Mouse (Mus musculus) common myeloid progenitor, adult 5-6 weeks (primary cell): ENCODE data around the gene Gm6205. TPM values are rescaled to one million over a fixed set of nuclear protein-coding genes. Genes with fewer than 3 reads are reported as not detected.
"Not testable (repeated sequence)": the region's sequence is repeated elsewhere in the genome, so short reads cannot be mapped to it uniquely, and the experiment has no call there.

Experiments
- ATAC-seq: replicated peaks from 2 replicates; pipeline ENCODE4 v1.8.0; 2016; ENCODE audit warnings: low read depth, mild to moderate bottlenecking, moderate TSS enrichment, inconsistent platforms; ENCODE audit not compliant: poor library complexity, severe bottlenecking
- total RNA-seq: library from RNA; stranded (forward); fragments of 200-1000, 187-1606 nt; gene quantifications from 2 replicates; pipeline ENCODE4 v1.2.3, GENCODE M21; 2017

Gene Gm6205
- total RNA-seq: not detected in 2 replicates

- ATAC-seq: not testable (repeated sequence)
Measured at GRCm38 (mm10) chr5:94648082-94648481, at the start of gene Gm6205. Gm6205 (plus strand) TSS chr5:94648382.

GRCm38 (mm10) chr5:94616242-94616641 is 31.9 kb upstream of the Gm6205 start, which contains the start of gene Gm3147:
Gm3147 (minus strand) TSS chr5:94616342.
- not testable (repeated sequence) for ATAC-seq

- not testable (repeated sequence) for ATAC-seq
Measured at GRCm38 (mm10) chr5:94623679-94624078, 24.5 kb upstream of the Gm6205 start, which contains the start of gene Gm6509. Gm6509 (plus strand) TSS chr5:94623979.

Other genes starting within 250 kb of the Gm6205 start
- not detected in 2 replicates for gene Gm7682, start 202.6 kb upstream of the Gm6205 start, total RNA-seq
- not detected in 2 replicates for gene Gm3139, start 122.1 kb upstream of the Gm6205 start, total RNA-seq
- gene Gm3147, start 32.0 kb upstream of the Gm6205 start, total RNA-seq: not detected in 2 replicates
- gene Gm6509, start 24.4 kb upstream of the Gm6205 start, total RNA-seq: not detected in 2 replicates
- gene Gm3183, start 217.1 kb downstream of the Gm6205 start, total RNA-seq: not detected in 2 replicates